13 mouse cellular contexts compared by ENCODE assay signal in genomic region chr1:180824721-180825120, GRCm38 (mm10). TPM values are rescaled to one million over a fixed set of nuclear protein-coding genes. Genes with fewer than 3 reads are reported as not detected.
DNase-seq lines count a peak whose midpoint lies in the region; ATAC-seq and TF ChIP-seq lines count a peak whose summit lies in the region.
"Had no signal": no experiment of that assay in that cellular context is flagged by ENCODE, and none has a peak within 500 bp of the region (broad histone marks: within the 10 kb centered on the region; RNA-seq: fewer than 3 reads in every experiment).

No protein-coding gene starts in this region.

- H3K36me3 ChIP-seq in liver, embryonic 13.5 days, result no peaks in the 10 kb centered on the region
- no peaks in the 10 kb centered on the region for H3K36me3 ChIP-seq in spleen, adult 2 months (ENCODE audit: control insufficient read depth, insufficient read depth, low read length)
- H3K36me3 ChIP-seq in hindbrain, embryonic 10.5 days, result no peaks in the 10 kb centered on the region
- H3K36me3 ChIP-seq: embryonic facial prominence, embryonic 13.5 days; hindbrain, embryonic 15.5 days had no signal

- H3K4me3 ChIP-seq in liver, embryonic 13.5 days (replicated peaks), result no peak overlapping the region
- no peak overlapping the region for H3K4me3 ChIP-seq in spleen, adult 2 months (ENCODE audit: extremely low read depth, insufficient read depth, insufficient read length)
- no peak overlapping the region for H3K4me3 ChIP-seq in hindbrain, embryonic 10.5 days
- H3K4me3 ChIP-seq: embryonic facial prominence, embryonic 13.5 days; hindbrain, embryonic 15.5 days had no signal

- H3K4me1 ChIP-seq in liver, embryonic 13.5 days (replicated peaks), result peaks cover 73% of the 10 kb centered on the region
- H3K4me1 ChIP-seq in spleen, adult 2 months (ENCODE audit: control insufficient read depth, insufficient read depth, insufficient read length), result peaks cover 35% of the 10 kb centered on the region; the same call in 1 of the 2 replicates
- H3K4me1 ChIP-seq in hindbrain, embryonic 10.5 days (replicated peaks), result 0 out of 2 replicates have a peak, but pooled peaks cover under 1% of the 10 kb centered on the region
- H3K4me1 ChIP-seq: embryonic facial prominence, embryonic 13.5 days; hindbrain, embryonic 15.5 days had no signal

- peak overlapping the region; percentile 28; the same call in 1 of the 2 replicates for H3K9ac ChIP-seq in liver, embryonic 13.5 days
- H3K9ac ChIP-seq: embryonic facial prominence, embryonic 13.5 days; hindbrain, embryonic 15.5 days had no signal

- peak overlapping the region; percentile 53 for H3K27ac ChIP-seq in liver, embryonic 13.5 days
- H3K27ac ChIP-seq in spleen, adult 2 months (ENCODE audit: insufficient read depth, low read length), result peak overlapping the region; percentile 90
- no peak overlapping the region for H3K27ac ChIP-seq in hindbrain, embryonic 10.5 days
- H3K27ac ChIP-seq: embryonic facial prominence, embryonic 13.5 days; hindbrain, embryonic 15.5 days had no signal

- DNase-seq in adrenal gland, postnatal 14 days, result peak; percentile 33
- no peak for DNase-seq in adrenal gland, postnatal 4 days (ENCODE audit: low spot score in 2 of 2)
- DNase-seq in liver, embryonic 13.5 days, result no peak
- DNase-seq in liver, result no peak
- DNase-seq in spleen, adult 2 months (ENCODE audit: low read depth in 1 of 2, low spot score in 2 of 2), result peak in 1 of 2 experiments; percentile 84
- DNase-seq in thymus, postnatal 4 days, result peak; percentile 73
- no peak for DNase-seq in hindbrain, embryonic 10.5 days (ENCODE audit: low spot score)
- no peak for DNase-seq in layer of hippocampus, postnatal 10 days (ENCODE audit: low spot score in 2 of 2)
- DNase-seq: cerebellum, postnatal 10 days; right cerebral cortex, postnatal 4 days had no signal

- no peak for ATAC-seq in liver, embryonic 13.5 days (ENCODE audit: low read depth)
- ATAC-seq: forebrain, embryonic 16.5 days had no signal

- no peak for TF ChIP-seq POLR2A in spleen, adult 2 months (IDR thresholded peaks at IDR 0.05; ENCODE audit: low read depth, low read length)

- no peaks in the 10 kb centered on the region for H3K27me3 ChIP-seq in liver, embryonic 13.5 days
- no peaks in the 10 kb centered on the region for H3K27me3 ChIP-seq in spleen, adult 2 months (ENCODE audit: control insufficient read depth, insufficient read depth, low read length)
- no peaks in the 10 kb centered on the region for H3K27me3 ChIP-seq in hindbrain, embryonic 10.5 days (ENCODE audit: insufficient read depth, poor library complexity, severe bottlenecking)
- H3K27me3 ChIP-seq: embryonic facial prominence, embryonic 13.5 days; hindbrain, embryonic 15.5 days had no signal

- H3K4me2 ChIP-seq in liver, embryonic 13.5 days, result 0 out of 2 replicates have a peak overlapping the region, but pooled peaks have one; percentile 7
- H3K4me2 ChIP-seq: embryonic facial prominence, embryonic 13.5 days; hindbrain, embryonic 15.5 days had no signal

- 59% methylated on average over 3 of the region's 3 CpGs for WGBS in liver, embryonic 13.5 days (ENCODE audit: insufficient replicate concordance)
- 29% methylated on average over 3 of the region's 3 CpGs for WGBS in spleen, adult 2 months
- WGBS in hindbrain, embryonic 10.5 days, result 79% methylated on average over 3 of the region's 3 CpGs

- no peaks in the 10 kb centered on the region for H3K9me3 ChIP-seq in liver, embryonic 13.5 days (replicated peaks)
- H3K9me3 ChIP-seq in hindbrain, embryonic 10.5 days, result no peaks in the 10 kb centered on the region
- H3K9me3 ChIP-seq: embryonic facial prominence, embryonic 13.5 days; hindbrain, embryonic 15.5 days had no signal

- no peak for TF ChIP-seq CTCF in spleen, adult 2 months (IDR thresholded peaks at IDR 0.05; ENCODE audit: extremely low read depth, insufficient read depth, insufficient read length, insufficient replicate concordance)

RNA-seq across cellular contexts. Expression of gene H3f3a, which starts 11.0 kb away (rescaled TPM):
- 803 and 817 TPM in 2 replicates for total RNA-seq in adrenal gland, postnatal 14 days (2021)
- 1,000 to 10,000 TPM; 1,038 to 1,039 TPM for total RNA-seq in adrenal gland, postnatal 4 days (2021)
- 2,174 and 2,523 TPM in 2 replicates for polyA plus RNA-seq in liver, embryonic 13.5 days (2015; fragmentation: Nextera tagmentation; extraction: Ambion mirVana)
- polyA plus RNA-seq in spleen, adult 2 months (2012; rRNA removed), result 361 and 391 TPM in 2 replicates
- polyA plus RNA-seq in hindbrain, embryonic 10.5 days (2016; fragmentation: Nextera tagmentation; extraction: Ambion mirVana), result 2,706 and 3,181 TPM in 2 replicates
- total RNA-seq in layer of hippocampus, postnatal 10 days (2021), result 100 to 1,000 TPM; 476 to 478 TPM

RNA-seq across cellular contexts. Expression of gene Sde2, which starts 26.2 kb away (rescaled TPM):
- total RNA-seq in adrenal gland, postnatal 14 days (2021), result 22.2 and 22.6 TPM in 2 replicates
- 10 to 100 TPM; 30.5 to 30.7 TPM for total RNA-seq in adrenal gland, postnatal 4 days (2021)
- 25.1 and 29.7 TPM in 2 replicates for polyA plus RNA-seq in liver, embryonic 13.5 days (2015; fragmentation: Nextera tagmentation; extraction: Ambion mirVana)
- polyA plus RNA-seq in spleen, adult 2 months (2012; rRNA removed), result 7.1 and 9.3 TPM in 2 replicates
- polyA plus RNA-seq in hindbrain, embryonic 10.5 days (2016; fragmentation: Nextera tagmentation; extraction: Ambion mirVana), result 33.8 and 40.1 TPM in 2 replicates
- total RNA-seq in layer of hippocampus, postnatal 10 days (2021), result 10 to 100 TPM; 20.9 to 22.4 TPM

Comparison
In these comparisons a context has a peak if more than half of its experiments do, and no peak if none do; other contexts are left out.
1. DNase-seq: peak in adrenal gland, postnatal 14 days (single experiment) and thymus, postnatal 4 days (single experiment); none in adrenal gland, postnatal 4 days (0 of 2), liver, embryonic 13.5 days (single experiment), liver (single experiment), hindbrain, embryonic 10.5 days (single experiment) and layer of hippocampus, postnatal 10 days (0 of 2).